Mouse (Mus musculus): ENCODE data around the gene Rnf146. TPM values are rescaled to one million over a fixed set of nuclear protein-coding genes. Genes with fewer than 3 reads are reported as not detected.

The Rnf146 gene
- polyA plus RNA-seq, 1 experiment from 2014 or later, result 31.4 TPM

- peaks cover 58% of the 10 kb centered on the region for H3K36me3 ChIP-seq
- no peaks in the 10 kb centered on the region for H3K9me3 ChIP-seq
- no peak overlapping the region for H3K9ac ChIP-seq
- no peak overlapping the region for H3K4me2 ChIP-seq
- H3K27me3 ChIP-seq (replicated peaks), result no peaks in the 10 kb centered on the region
- WGBS, result 63% methylated on average over 4 of the region's 4 CpGs
- no peak for ATAC-seq (ENCODE audit: extremely low read depth, insufficient number of reproducible peaks, low FRiP score, low TSS enrichment)
- no peak overlapping the region for H3K4me3 ChIP-seq
- H3K27ac ChIP-seq (replicated peaks), result no peak overlapping the region
- H3K4me1 ChIP-seq, result peaks cover 5% of the 10 kb centered on the region; the same call in 1 of the 2 replicates
Measured at GRCm38 (mm10) chr10:29344232-29344631, 18.0 kb downstream of the Rnf146 start.

GRCm38 (mm10) chr10:29338355-29339056, 23.7 kb downstream of the Rnf146 start:
- WGBS, result 50% methylated on average over 4 of the region's 4 CpGs
- no peaks in the 10 kb centered on the region for H3K27me3 ChIP-seq (replicated peaks)
- no peaks in the 10 kb centered on the region for H3K9me3 ChIP-seq
- H3K4me1 ChIP-seq, result peaks cover 4% of the 10 kb centered on the region; the same call in 1 of the 2 replicates
- peaks cover 19% of the 10 kb centered on the region for H3K36me3 ChIP-seq
- ATAC-seq (ENCODE audit: extremely low read depth, insufficient number of reproducible peaks, low FRiP score, low TSS enrichment), result no peak
- H3K27ac ChIP-seq (replicated peaks), result no peak overlapping the region
- H3K9ac ChIP-seq, result no peak overlapping the region
- H3K4me3 ChIP-seq, result no peak overlapping the region
- no peak overlapping the region for H3K4me2 ChIP-seq

GRCm38 (mm10) chr10:29333836-29334235, 28.4 kb downstream of the Rnf146 start:
- no peaks in the 10 kb centered on the region for H3K9me3 ChIP-seq
- H3K27ac ChIP-seq (replicated peaks), result no peak overlapping the region
- H3K27me3 ChIP-seq (replicated peaks), result no peaks in the 10 kb centered on the region
- H3K4me3 ChIP-seq, result no peak overlapping the region
- 65% methylated on average over 4 of the region's 4 CpGs for WGBS
- H3K4me1 ChIP-seq, result peaks cover 4% of the 10 kb centered on the region; the same call in 1 of the 2 replicates
- H3K4me2 ChIP-seq, result no peak overlapping the region
- peaks cover 9% of the 10 kb centered on the region for H3K36me3 ChIP-seq
- H3K9ac ChIP-seq, result no peak overlapping the region
- ATAC-seq (ENCODE audit: extremely low read depth, insufficient number of reproducible peaks, low FRiP score, low TSS enrichment), result no peak

- H3K4me2 ChIP-seq, result no peak overlapping the region
- H3K9ac ChIP-seq, result no peak overlapping the region
- no peaks in the 10 kb centered on the region for H3K4me1 ChIP-seq
- H3K4me3 ChIP-seq, result no peak overlapping the region
- no peak overlapping the region for H3K27ac ChIP-seq (replicated peaks)
- H3K27me3 ChIP-seq (replicated peaks), result no peaks in the 10 kb centered on the region
- no peaks in the 10 kb centered on the region for H3K36me3 ChIP-seq
- H3K9me3 ChIP-seq, result no peaks in the 10 kb centered on the region
- 84% methylated on average over 2 of the region's 2 CpGs for WGBS
- ATAC-seq (ENCODE audit: extremely low read depth, insufficient number of reproducible peaks, low FRiP score, low TSS enrichment), result no peak
Measured at GRCm38 (mm10) chr10:29324817-29325216, 37.4 kb downstream of the Rnf146 start.

GRCm38 (mm10) chr10:29313905-29314304, 48.3 kb downstream of the Rnf146 start:
- Histone ChIP-seq H3K4me3 (peak overlapping the region; percentile 81), H3K27ac (replicated peaks) (no peak overlapping the region), H3K9me3 (no peaks in the 10 kb centered on the region), H3K27me3 (replicated peaks) (no peaks in the 10 kb centered on the region), H3K4me2 (peak overlapping the region; percentile 71), H3K36me3 (peaks cover 11% of the 10 kb centered on the region), H3K4me1 (peaks cover 12% of the 10 kb centered on the region), H3K9ac (peak overlapping the region; percentile 90)
- no peak for ATAC-seq (ENCODE audit: extremely low read depth, insufficient number of reproducible peaks, low FRiP score, low TSS enrichment)
- WGBS, result 39% methylated on average over 5 of the region's 5 CpGs

DNA sequence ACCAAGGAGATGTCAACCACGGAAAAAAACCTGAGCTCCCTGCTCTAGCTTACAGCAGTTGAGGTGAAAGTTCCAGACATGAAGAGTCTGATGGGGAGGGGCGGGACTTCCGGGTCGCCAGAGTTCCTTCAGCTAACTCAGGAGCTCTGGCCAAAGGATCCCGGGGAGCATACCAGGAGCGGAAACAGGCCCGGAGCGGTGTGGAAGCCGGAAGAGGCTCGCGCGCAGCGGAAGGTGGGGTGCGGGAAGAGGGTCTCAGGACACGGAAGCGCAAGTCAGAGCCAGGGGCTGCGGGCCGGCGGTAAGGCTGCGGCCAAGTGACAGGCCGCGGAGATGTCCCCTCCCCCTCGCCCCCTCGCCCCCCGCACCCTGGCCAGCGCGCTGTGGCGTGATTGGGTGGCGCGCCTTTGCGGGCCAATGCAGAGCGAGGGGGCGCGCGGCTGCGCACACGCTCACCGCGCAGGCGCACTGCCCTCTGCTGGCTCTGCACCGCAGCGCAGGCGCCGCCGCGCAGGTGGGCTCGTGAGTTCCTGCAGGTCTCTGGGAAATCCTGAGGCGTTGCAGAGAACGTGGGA, 49.1 kb downstream of the Rnf146 start, which contains the start of gene Echdc1:
TSS of gene Echdc1 (plus strand) at position 103 of the 575 bp plus-strand sequence.
- H3K27me3 ChIP-seq (replicated peaks), result no peaks in the 10 kb centered on the region
- peak within 1 kb of the TSS; percentile 81 for H3K4me3 ChIP-seq
- peaks cover 12% of the 10 kb centered on the region for H3K4me1 ChIP-seq
- peak; percentile 89 for ATAC-seq (ENCODE audit: extremely low read depth, insufficient number of reproducible peaks, low FRiP score, low TSS enrichment)
- WGBS, result 0% methylated on average over 42 of the region's 49 CpGs
- H3K9me3 ChIP-seq, result no peaks in the 10 kb centered on the region
- peaks cover 4% of the 10 kb centered on the region; the same call in 1 of the 2 replicates for H3K36me3 ChIP-seq
- peak within 1 kb of the TSS; percentile 89 for H3K27ac ChIP-seq (replicated peaks)
- H3K4me2 ChIP-seq, result peak within 1 kb of the TSS; percentile 71
- peak within 1 kb of the TSS; percentile 90 for H3K9ac ChIP-seq

DNA sequence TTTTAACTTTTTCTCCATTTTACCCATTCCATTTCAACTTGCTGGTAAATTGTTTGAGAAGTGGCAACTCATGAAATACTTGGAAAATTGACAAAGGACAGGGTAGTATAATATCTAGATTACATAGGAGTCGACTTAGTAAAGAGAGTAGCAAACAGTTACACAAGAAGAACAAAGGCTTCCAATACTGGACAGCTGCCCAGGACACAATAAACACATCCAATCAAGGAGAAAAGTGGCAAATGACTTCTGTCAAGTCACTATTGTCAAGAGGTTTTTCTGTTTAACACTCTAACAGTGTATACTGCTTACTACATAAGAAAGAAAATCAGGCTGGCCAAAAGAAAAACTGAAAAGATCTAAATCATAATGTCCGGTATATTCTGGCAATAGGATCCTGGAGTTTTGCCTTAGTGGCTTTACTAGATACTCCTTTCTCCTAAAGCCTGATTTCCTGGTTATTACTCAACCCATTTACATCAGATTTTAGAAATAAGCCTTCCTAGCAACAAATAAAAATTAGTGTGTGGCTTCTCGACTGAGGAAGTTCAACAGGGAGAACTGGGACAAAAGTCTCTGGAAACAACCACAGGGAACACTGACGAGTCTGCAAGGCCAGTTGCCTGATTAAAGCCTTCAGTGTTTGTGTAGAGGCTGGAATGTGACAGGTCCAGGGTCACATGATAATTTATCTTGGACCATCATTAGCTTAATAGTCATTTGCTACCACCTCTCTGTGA, 50.6 kb downstream of the Rnf146 start:
- Histone ChIP-seq H3K27me3 (replicated peaks) (no peaks in the 10 kb centered on the region), H3K4me3 (no peak overlapping the region), H3K27ac (replicated peaks) (no peak overlapping the region), H3K36me3 (no peaks in the 10 kb centered on the region), H3K4me1 (peaks cover 12% of the 10 kb centered on the region), H3K4me2 (peak overlapping the region; percentile 71), H3K9me3 (no peaks in the 10 kb centered on the region), H3K9ac (no peak overlapping the region)
- WGBS, result 79% methylated on average over 4 of the region's 4 CpGs
- no peak for ATAC-seq (ENCODE audit: extremely low read depth, insufficient number of reproducible peaks, low FRiP score, low TSS enrichment)

- H3K36me3 ChIP-seq, result no peaks in the 10 kb centered on the region
- no peak overlapping the region for H3K4me3 ChIP-seq
- H3K4me2 ChIP-seq, result no peak overlapping the region
- H3K27me3 ChIP-seq (replicated peaks), result no peaks in the 10 kb centered on the region
- 85% methylated on average over 4 of the region's 4 CpGs for WGBS
- 0 out of 2 replicates have a peak, but pooled peaks cover 4% of the 10 kb centered on the region for H3K4me1 ChIP-seq
- no peaks in the 10 kb centered on the region for H3K9me3 ChIP-seq
- no peak for ATAC-seq (ENCODE audit: extremely low read depth, insufficient number of reproducible peaks, low FRiP score, low TSS enrichment)
- no peak overlapping the region for H3K27ac ChIP-seq (replicated peaks)
- no peak overlapping the region for H3K9ac ChIP-seq
Measured at GRCm38 (mm10) chr10:29302230-29302629, 60.0 kb downstream of the Rnf146 start.

Other genes with a start within 250 kb of the Rnf146 start
- gene Soga3, start 218.6 kb downstream of the Rnf146 start, polyA plus RNA-seq (2015; fragmentation: Nextera tagmentation; extraction: Ambion mirVana), result 0.33 and 0.47 TPM in 2 replicates
- not detected in 2 replicates for gene Gm49353, start 163.5 kb downstream of the Rnf146 start, polyA plus RNA-seq (2015; fragmentation: Nextera tagmentation; extraction: Ambion mirVana)
- gene 9330159F19Rik, start 150.8 kb downstream of the Rnf146 start, polyA plus RNA-seq (2015; fragmentation: Nextera tagmentation; extraction: Ambion mirVana), result 0.10 and 0.15 TPM in 2 replicates
- gene Echdc1, start 49.3 kb downstream of the Rnf146 start, polyA plus RNA-seq (2015; fragmentation: Nextera tagmentation; extraction: Ambion mirVana), result 20.9 and 24.5 TPM in 2 replicates
- 8.8 and 9.5 TPM in 2 replicates for gene Rspo3, start 173.4 kb upstream of the Rnf146 start, polyA plus RNA-seq (2015; fragmentation: Nextera tagmentation; extraction: Ambion mirVana)

Data from heart, embryonic 13.5 days (tissue).